In genomic region chr10:118793794-118794193, GRCm38 (mm10) we compare ENCODE assay signal across 20 mouse cellular contexts.
DNase-seq lines count a peak whose midpoint lies in the region; ATAC-seq lines count a peak whose summit lies in the region.
"Had no signal": no experiment of that assay in that cellular context is flagged by ENCODE, and none has a peak within 500 bp of the region (broad histone marks: within the 10 kb centered on the region; RNA-seq: fewer than 3 reads in every experiment).

No protein-coding gene starts in this region.

- ATAC-seq in activated CD4-positive, CD25-positive, alpha-beta regulatory T cell, adult 4 months = peak; percentile 52
- ATAC-seq: intestine, embryonic 16.5 days had no signal

- intact Hi-C loops in heart, postnatal 14 days (cut with DNase I) = loop anchor here (10.0 kb wide), 1 partner anchor 199 kb away; no protein-coding TSS in a partner anchor

- DNase-seq in heart, adult 11 months = peak; percentile 7
- DNase-seq in heart, postnatal 14 days = no peak
- peak; percentile 38 for DNase-seq in layer of hippocampus, adult 9-11 months
- DNase-seq in layer of hippocampus, postnatal 14 days (ENCODE audit: low spot score in 2 of 2) = no peak
- peak; percentile 8 for DNase-seq in T-cell, adult 2 months (ENCODE audit: low spot score)
- no peak for DNase-seq in spleen, postnatal 14 days (ENCODE audit: low spot score in 2 of 2)
- DNase-seq: adrenal gland, postnatal 14 days; B cell, adult 2 months; cerebellum, adult 11 months; cerebellum, adult 9-10 months; cerebellum, postnatal 36 days; gastrocnemius, postnatal 25 days; heart, adult 18-20 months; kidney, adult 9 months; kidney, postnatal 10 days; right cerebral cortex, postnatal 4 days; thymus, adult 2 months; thymus, postnatal 4 days had no signal

Comparison
In these comparisons a context has a peak if more than half of its experiments do, and no peak if none do; other contexts are left out.
1. DNase-seq: peak in heart, adult 11 months (single experiment), layer of hippocampus, adult 9-11 months (single experiment) and T-cell, adult 2 months (single experiment); none in heart, postnatal 14 days (0 of 2), layer of hippocampus, postnatal 14 days (0 of 2) and spleen, postnatal 14 days (0 of 2).